Mouse (Mus musculus): ENCODE results near the gene Plscr3. TPM values are rescaled to one million over a fixed set of nuclear protein-coding genes. Genes with fewer than 3 reads are reported as not detected.

The Plscr3 gene
- polyA plus RNA-seq, 1 experiment from 2014 or later, result 72.1 TPM

DNA sequence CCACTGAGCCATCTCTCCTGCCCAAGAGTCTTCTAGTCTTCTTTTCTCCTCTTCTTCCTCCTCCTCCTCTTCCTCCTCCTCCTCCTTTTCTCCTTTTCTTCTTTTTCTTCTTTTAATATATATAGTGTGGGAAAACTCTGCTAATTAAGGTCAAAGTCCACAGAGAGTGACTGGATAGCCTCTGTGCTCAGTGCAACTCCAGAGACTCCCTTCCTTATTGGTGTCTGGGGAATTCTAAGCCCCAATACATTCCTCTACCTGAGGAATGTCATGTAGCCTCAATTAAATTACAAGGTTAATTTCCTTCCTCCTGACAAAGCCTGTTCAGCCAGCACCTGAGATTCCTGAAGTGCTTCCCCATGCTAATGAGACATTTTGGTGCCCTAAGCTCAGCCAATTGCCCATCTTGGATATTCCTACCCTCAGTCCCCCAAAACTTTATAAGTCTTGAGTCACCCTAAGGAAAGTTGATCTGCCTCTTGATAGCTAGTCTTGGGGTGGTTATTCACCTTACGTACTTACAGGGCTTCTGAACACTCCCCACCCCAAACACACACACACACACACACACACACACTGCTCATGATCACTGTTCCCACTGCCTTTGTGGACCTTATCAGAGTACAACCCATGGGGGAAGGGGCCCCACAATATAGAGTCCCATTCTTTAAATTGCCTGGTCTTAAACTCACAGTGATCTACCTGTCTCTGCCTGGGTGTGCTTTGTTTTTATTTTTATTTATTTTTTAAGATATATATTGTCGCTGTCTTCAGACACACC, 24.3 kb downstream of the Plscr3 start:
- Histone ChIP-seq H3K27ac (ENCODE audit: low read length) (no peak overlapping the region), H3K9ac (ENCODE audit: low read length) (no peak overlapping the region), H3K36me3 (ENCODE audit: control insufficient read depth, insufficient read depth) (no peaks in the 10 kb centered on the region), H3K4me1 (ENCODE audit: control insufficient read depth, insufficient read depth, low read length) (no peaks in the 10 kb centered on the region), H3K27me3 (ENCODE audit: control insufficient read depth, insufficient read depth, low read length) (no peaks in the 10 kb centered on the region), H3K4me3 (ENCODE audit: low read length) (no peak overlapping the region), H3K9me3 (replicated peaks; ENCODE audit: control insufficient read depth, low read length) (no peaks in the 10 kb centered on the region), H3K4me2 (ENCODE audit: low read depth, low read length) (no peak overlapping the region)
- ATAC-seq (replicated peaks; ENCODE audit: extremely low read depth, insufficient read depth, low FRiP score), result no peak
- 85% methylated on average over 2 of the region's 2 CpGs for WGBS

- no peaks in the 10 kb centered on the region for H3K27me3 ChIP-seq (ENCODE audit: control insufficient read depth, insufficient read depth, low read length)
- no peak for ATAC-seq (replicated peaks; ENCODE audit: extremely low read depth, insufficient read depth, low FRiP score)
Measured at GRCm38 (mm10) chr11:69871822-69872221, 25.6 kb downstream of the Plscr3 start.

DNA sequence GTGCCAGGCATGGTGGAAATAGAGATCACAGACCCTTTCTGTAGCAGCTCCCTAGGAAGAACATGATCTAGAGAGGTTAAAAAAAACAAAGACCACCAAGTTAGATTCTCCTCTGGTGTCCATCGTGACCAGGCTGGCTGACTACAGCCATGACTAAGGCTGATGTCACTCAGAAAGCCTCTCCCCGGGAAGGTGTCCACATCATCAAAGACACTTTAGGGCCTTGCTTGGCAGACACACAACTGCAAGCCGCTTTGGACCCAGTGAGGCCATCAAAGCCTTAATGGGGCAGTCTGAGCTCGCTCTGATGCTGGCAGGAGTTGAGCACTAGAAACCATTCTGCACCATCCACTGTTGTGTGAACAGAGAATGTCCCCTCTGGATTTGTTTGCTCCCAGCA, 26.3 kb downstream of the Plscr3 start:
- peaks cover 5% of the 10 kb centered on the region; the same call in 1 of the 2 replicates for H3K4me1 ChIP-seq (ENCODE audit: control insufficient read depth, insufficient read depth, low read length)
- no peak overlapping the region for H3K9ac ChIP-seq (ENCODE audit: low read length)
- no peaks in the 10 kb centered on the region for H3K36me3 ChIP-seq (ENCODE audit: control insufficient read depth, insufficient read depth)
- ATAC-seq (replicated peaks; ENCODE audit: extremely low read depth, insufficient read depth, low FRiP score), result no peak
- no peak overlapping the region for H3K27ac ChIP-seq (ENCODE audit: low read length)
- WGBS, result 70% methylated on average over 4 of the region's 4 CpGs
- H3K4me2 ChIP-seq (ENCODE audit: low read depth, low read length), result no peak overlapping the region
- H3K27me3 ChIP-seq (ENCODE audit: control insufficient read depth, insufficient read depth, low read length), result no peaks in the 10 kb centered on the region
- no peaks in the 10 kb centered on the region for H3K9me3 ChIP-seq (replicated peaks; ENCODE audit: control insufficient read depth, low read length)
- H3K4me3 ChIP-seq (ENCODE audit: low read length), result no peak overlapping the region

More at GRCm38 (mm10) chr11:69871822-69872221, 25.6 kb downstream of the Plscr3 start:
- WGBS, result 84% methylated on average over 7 of the region's 7 CpGs
- Histone ChIP-seq H3K36me3 (ENCODE audit: control insufficient read depth, insufficient read depth) (no peaks in the 10 kb centered on the region), H3K9me3 (replicated peaks; ENCODE audit: control insufficient read depth, low read length) (no peaks in the 10 kb centered on the region), H3K4me3 (ENCODE audit: low read length) (no peak overlapping the region), H3K9ac (ENCODE audit: low read length) (no peak overlapping the region), H3K27ac (ENCODE audit: low read length) (no peak overlapping the region), H3K4me1 (ENCODE audit: control insufficient read depth, insufficient read depth, low read length) (no peaks in the 10 kb centered on the region; the same call in 1 of the 2 replicates), H3K4me2 (ENCODE audit: low read depth, low read length) (no peak overlapping the region)

GRCm38 (mm10) chr11:69876186-69876585, 30.0 kb downstream of the Plscr3 start:
- Histone ChIP-seq H3K4me3 (ENCODE audit: low read length) (no peak overlapping the region), H3K36me3 (ENCODE audit: control insufficient read depth, insufficient read depth) (no peaks in the 10 kb centered on the region), H3K9ac (ENCODE audit: low read length) (no peak overlapping the region), H3K27ac (ENCODE audit: low read length) (peak overlapping the region; percentile 74), H3K27me3 (ENCODE audit: control insufficient read depth, insufficient read depth, low read length) (no peaks in the 10 kb centered on the region), H3K4me1 (ENCODE audit: control insufficient read depth, insufficient read depth, low read length) (peaks cover 12% of the 10 kb centered on the region), H3K9me3 (replicated peaks; ENCODE audit: control insufficient read depth, low read length) (no peaks in the 10 kb centered on the region), H3K4me2 (ENCODE audit: low read depth, low read length) (no peak overlapping the region)
- ATAC-seq (replicated peaks; ENCODE audit: extremely low read depth, insufficient read depth, low FRiP score), result peak; percentile 38
- WGBS, result 37% methylated on average over 7 of the region's 7 CpGs

- H3K27me3 ChIP-seq (ENCODE audit: control insufficient read depth, insufficient read depth, low read length), result no peaks in the 10 kb centered on the region
- H3K27ac ChIP-seq (ENCODE audit: low read length), result peak overlapping the region; percentile 74
- peak overlapping the region; percentile 45; the same call in 1 of the 2 replicates for H3K9ac ChIP-seq (ENCODE audit: low read length)
- H3K36me3 ChIP-seq (ENCODE audit: control insufficient read depth, insufficient read depth), result no peaks in the 10 kb centered on the region
- H3K4me3 ChIP-seq (ENCODE audit: low read length), result peak overlapping the region; percentile 16; the same call in 1 of the 2 replicates
- H3K9me3 ChIP-seq (replicated peaks; ENCODE audit: control insufficient read depth, low read length), result no peaks in the 10 kb centered on the region
- H3K4me1 ChIP-seq (ENCODE audit: control insufficient read depth, insufficient read depth, low read length), result peaks cover 19% of the 10 kb centered on the region
- ATAC-seq (replicated peaks; ENCODE audit: extremely low read depth, insufficient read depth, low FRiP score), result no peak
- peak overlapping the region; percentile 49 for H3K4me2 ChIP-seq (ENCODE audit: low read depth, low read length)
- WGBS, result under 1% methylated on average over 11 of the region's 12 CpGs
Measured at GRCm38 (mm10) chr11:69876867-69877266, 30.7 kb downstream of the Plscr3 start.

- peaks cover 20% of the 10 kb centered on the region for H3K4me1 ChIP-seq (ENCODE audit: control insufficient read depth, insufficient read depth, low read length)
- ATAC-seq (replicated peaks; ENCODE audit: extremely low read depth, insufficient read depth, low FRiP score), result no peak
- H3K9ac ChIP-seq (ENCODE audit: low read length), result peak within 1 kb of the TSS; percentile 45; the same call in 1 of the 2 replicates
- 82% methylated on average over 11 of the region's 11 CpGs for WGBS
- H3K27me3 ChIP-seq (ENCODE audit: control insufficient read depth, insufficient read depth, low read length), result no peaks in the 10 kb centered on the region
- peak within 1 kb of the TSS; percentile 16; the same call in 1 of the 2 replicates for H3K4me3 ChIP-seq (ENCODE audit: low read length)
- peak within 1 kb of the TSS; percentile 49 for H3K4me2 ChIP-seq (ENCODE audit: low read depth, low read length)
- H3K9me3 ChIP-seq (replicated peaks; ENCODE audit: control insufficient read depth, low read length), result no peaks in the 10 kb centered on the region
- no peak within 1 kb of the TSS for H3K27ac ChIP-seq (ENCODE audit: low read length)
- H3K36me3 ChIP-seq (ENCODE audit: control insufficient read depth, insufficient read depth), result no peaks in the 10 kb centered on the region
Measured at GRCm38 (mm10) chr11:69877878-69878277, 31.7 kb downstream of the Plscr3 start, which contains the start of gene Tmem95. Gene Tmem95 (minus strand): TSS chr11:69878018.

DNA sequence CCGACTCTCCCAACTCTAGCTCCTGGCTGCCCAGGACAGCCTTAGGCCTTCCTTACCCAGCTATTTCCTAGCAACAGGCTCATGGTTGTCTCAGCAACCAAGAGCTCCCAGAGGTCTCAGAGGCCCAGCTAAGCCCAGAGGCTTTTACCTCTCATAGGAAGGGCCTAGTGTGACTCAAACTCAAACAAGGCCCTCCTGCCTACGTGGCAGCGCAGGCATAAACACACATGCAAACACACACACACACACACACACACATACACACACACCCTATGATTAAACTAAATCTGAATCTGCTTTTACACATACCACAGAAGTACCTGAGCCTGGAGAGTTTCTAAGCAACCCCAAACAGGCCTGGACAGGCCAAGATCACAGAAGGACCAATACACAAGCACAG, 32.2 kb downstream of the Plscr3 start:
- no peak overlapping the region for H3K9ac ChIP-seq (ENCODE audit: low read length)
- no peak for ATAC-seq (replicated peaks; ENCODE audit: extremely low read depth, insufficient read depth, low FRiP score)
- no peak overlapping the region for H3K27ac ChIP-seq (ENCODE audit: low read length)
- no peaks in the 10 kb centered on the region for H3K27me3 ChIP-seq (ENCODE audit: control insufficient read depth, insufficient read depth, low read length)
- 90% methylated on average over 3 of the region's 3 CpGs for WGBS
- H3K4me1 ChIP-seq (ENCODE audit: control insufficient read depth, insufficient read depth, low read length), result peaks cover 20% of the 10 kb centered on the region
- H3K4me2 ChIP-seq (ENCODE audit: low read depth, low read length), result peak overlapping the region; percentile 7; the same call in 1 of the 2 replicates
- H3K36me3 ChIP-seq (ENCODE audit: control insufficient read depth, insufficient read depth), result no peaks in the 10 kb centered on the region
- no peak overlapping the region for H3K4me3 ChIP-seq (ENCODE audit: low read length)
- H3K9me3 ChIP-seq (replicated peaks; ENCODE audit: control insufficient read depth, low read length), result no peaks in the 10 kb centered on the region

GRCm38 (mm10) chr11:69878952-69879351, 32.8 kb downstream of the Plscr3 start:
- H3K27me3 ChIP-seq (ENCODE audit: control insufficient read depth, insufficient read depth, low read length), result no peaks in the 10 kb centered on the region
- peaks cover 20% of the 10 kb centered on the region for H3K4me1 ChIP-seq (ENCODE audit: control insufficient read depth, insufficient read depth, low read length)
- H3K9me3 ChIP-seq (replicated peaks; ENCODE audit: control insufficient read depth, low read length), result no peaks in the 10 kb centered on the region
- WGBS, result 85% methylated on average over 6 of the region's 6 CpGs
- no peak overlapping the region; the same call in 1 of the 2 replicates for H3K9ac ChIP-seq (ENCODE audit: low read length)
- peak overlapping the region; percentile 93 for H3K4me2 ChIP-seq (ENCODE audit: low read depth, low read length)
- H3K36me3 ChIP-seq (ENCODE audit: control insufficient read depth, insufficient read depth), result no peaks in the 10 kb centered on the region
- H3K27ac ChIP-seq (ENCODE audit: low read length), result no peak overlapping the region
- ATAC-seq (replicated peaks; ENCODE audit: extremely low read depth, insufficient read depth, low FRiP score), result no peak
- H3K4me3 ChIP-seq (ENCODE audit: low read length), result no peak overlapping the region; the same call in 1 of the 2 replicates

DNA sequence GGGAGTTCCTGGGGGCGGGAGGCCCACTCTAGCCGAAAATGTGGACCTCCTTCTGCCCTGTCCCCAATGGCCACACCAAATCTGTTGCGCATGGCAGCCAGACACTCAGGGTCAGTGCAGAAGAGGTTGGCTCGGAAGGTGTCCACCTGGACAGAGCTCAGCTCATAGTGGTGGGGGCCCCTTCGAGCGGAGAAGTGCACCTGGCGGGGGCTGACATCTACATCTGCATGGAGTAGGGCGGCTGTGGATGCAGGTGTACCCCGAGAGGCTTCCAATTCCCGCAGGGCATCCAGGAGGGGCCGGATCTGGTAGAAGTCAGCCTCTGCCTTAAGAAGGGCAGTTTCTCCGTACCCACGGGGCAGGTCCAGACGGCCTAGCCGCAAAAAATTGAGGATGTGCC, 33.5 kb downstream of the Plscr3 start:
- H3K4me1 ChIP-seq (ENCODE audit: control insufficient read depth, insufficient read depth, low read length), result peaks cover 23% of the 10 kb centered on the region

More for the DNA sequence above, 33.5 kb downstream of the Plscr3 start:
- peak overlapping the region; percentile 81 for H3K9ac ChIP-seq (ENCODE audit: low read length)
- H3K36me3 ChIP-seq (ENCODE audit: control insufficient read depth, insufficient read depth), result no peaks in the 10 kb centered on the region
- WGBS, result 53% methylated on average over 15 of the region's 15 CpGs
- peak overlapping the region; percentile 69 for H3K4me3 ChIP-seq (ENCODE audit: low read length)
- H3K27me3 ChIP-seq (ENCODE audit: control insufficient read depth, insufficient read depth, low read length), result no peaks in the 10 kb centered on the region
- no peak overlapping the region for H3K27ac ChIP-seq (ENCODE audit: low read length)
- no peaks in the 10 kb centered on the region for H3K9me3 ChIP-seq (replicated peaks; ENCODE audit: control insufficient read depth, low read length)
- peak overlapping the region; percentile 93 for H3K4me2 ChIP-seq (ENCODE audit: low read depth, low read length)
- no peak for ATAC-seq (replicated peaks; ENCODE audit: extremely low read depth, insufficient read depth, low FRiP score)
